Mouse (Mus musculus) olfactory bulb, adult 2 months (tissue): Measurements from ENCODE around the gene 2700097O09Rik.
"Not testable (repeated sequence)": the region's sequence is repeated elsewhere in the genome, so short reads cannot be mapped to it uniquely, and the experiment has no call there.

Experiments used
- CTCF ChIP-seq: fragments of 200-500 bp; IDR thresholded peaks from 2 replicates; pipeline ENCODE4 v1.5.1; 2012; ENCODE audit warnings: low read depth, mild to moderate bottlenecking, low read length, moderate library complexity; ENCODE audit not compliant: insufficient read depth
- POLR2A ChIP-seq: fragments of 200-500 bp; IDR thresholded peaks from 2 replicates; pipeline ENCODE4 v1.6.1; 2012; ENCODE audit warnings: mild to moderate bottlenecking, low read depth, low read length, moderate library complexity; ENCODE audit not compliant: insufficient read depth

DNA sequence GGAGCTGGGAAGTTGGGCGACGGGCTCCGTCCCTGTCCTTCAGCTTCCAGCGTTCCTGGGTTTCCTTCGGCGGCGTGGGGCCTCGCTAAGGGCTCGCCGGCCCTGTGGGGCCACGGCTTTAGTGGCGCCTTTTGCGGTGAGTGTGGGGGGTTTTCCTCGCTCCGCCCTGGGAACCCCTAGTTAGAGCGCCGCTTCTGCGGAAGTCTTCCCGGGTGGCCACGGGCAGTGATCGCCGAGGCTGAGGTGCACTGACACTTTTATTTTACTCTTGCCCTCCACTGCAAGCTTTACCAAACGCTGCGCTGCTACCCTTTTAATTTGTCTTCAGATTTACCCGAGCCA lies 662 bp upstream of the 2700097O09Rik start:
- TF ChIP-seq POLR2A, CTCF: not testable (repeated sequence)
